Mouse (Mus musculus): ENCODE data around the gene Hmgcs2. TPM values are rescaled to one million over a fixed set of nuclear protein-coding genes. Genes with fewer than 3 reads are reported as not detected.
A peak's percentile ranks its signal among the peaks of the same experiment; 100 is the strongest.

The Hmgcs2 gene
- polyA plus RNA-seq, 1 experiment, result 14.4 TPM

DNA sequence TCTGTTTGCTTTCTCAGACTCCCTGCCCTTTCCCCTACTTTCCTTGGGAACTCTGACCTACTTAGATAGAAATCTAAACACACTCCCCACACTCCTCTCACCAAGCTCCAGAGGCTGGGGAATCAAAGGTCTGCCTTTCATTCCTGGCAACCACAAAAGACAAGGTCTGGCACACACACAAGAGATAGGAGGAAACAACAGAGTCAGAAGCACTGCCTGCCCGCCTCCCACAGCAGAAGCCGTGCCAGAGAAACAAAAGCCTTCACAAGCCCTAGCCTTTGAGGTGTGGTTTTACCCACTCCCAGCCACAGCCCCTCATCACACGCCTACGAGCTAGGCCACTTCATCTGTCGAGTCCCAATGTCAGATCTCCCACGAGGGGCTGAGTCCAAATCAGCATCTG lies 13.0 kb upstream of the Hmgcs2 start:
- Histone ChIP-seq H3K4me1 (ENCODE audit: control insufficient read depth, insufficient read depth, low read length) (peaks cover 2% of the 10 kb centered on the region), H3K4me3 (replicated peaks; ENCODE audit: extremely low read depth, low read depth, low read length) (no peak overlapping the region)
- TF ChIP-seq POLR2A (IDR thresholded peaks at IDR 0.05; ENCODE audit: borderline replicate concordance, extremely low read depth, low read depth, low read length) (no peak), CTCF (IDR thresholded peaks at IDR 0.05; ENCODE audit: insufficient read depth, low read length) (no peak)
- peak; percentile 18 for DNase-seq
- WGBS, result 13% methylated on average over 6 of the region's 6 CpGs

DNA sequence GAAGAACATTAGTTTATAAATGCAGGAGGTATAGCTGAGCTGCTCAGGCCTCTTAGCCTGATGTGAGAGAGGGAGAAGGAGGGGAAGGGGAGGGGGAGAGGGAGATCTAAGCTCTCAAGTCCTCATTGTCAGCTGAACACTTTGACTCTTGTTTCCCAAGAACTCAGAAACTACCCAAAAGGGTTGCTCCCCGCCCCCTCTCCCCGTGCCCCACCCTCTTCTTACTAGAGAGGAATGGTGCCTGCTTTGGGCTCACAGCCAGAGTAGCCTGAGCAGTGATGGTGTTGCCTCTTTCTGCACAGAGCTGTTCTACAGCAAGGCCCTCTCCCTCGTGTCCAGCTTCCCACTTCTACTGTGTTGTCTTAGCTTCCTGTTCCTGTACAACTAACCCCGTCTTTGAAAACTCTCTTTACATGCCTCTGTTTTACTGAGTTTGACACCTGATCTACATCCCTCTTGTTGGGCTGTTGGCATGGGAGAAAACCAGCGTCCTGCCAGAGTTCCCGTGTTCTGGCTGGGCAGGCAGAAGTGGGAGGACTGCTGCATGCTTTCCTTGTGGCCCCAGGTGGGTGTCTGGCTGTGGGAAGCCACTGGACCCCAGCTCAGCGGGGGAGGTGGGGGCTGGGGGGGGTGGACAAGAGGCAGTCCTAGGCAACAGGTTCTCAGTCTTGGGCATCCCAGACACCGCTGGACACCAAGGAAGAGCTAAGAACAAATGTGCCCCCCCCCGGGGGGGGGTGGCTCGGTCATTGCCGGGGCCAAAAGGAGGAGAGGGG lies 6.4 kb upstream of the Hmgcs2 start:
- 49% methylated on average over 11 of the region's 11 CpGs for WGBS
- TF ChIP-seq POLR2A (IDR thresholded peaks at IDR 0.05; ENCODE audit: borderline replicate concordance, extremely low read depth, low read depth, low read length) (no peak), CTCF (IDR thresholded peaks at IDR 0.05; ENCODE audit: insufficient read depth, low read length) (no peak)
- DNase-seq, result no peak
- Histone ChIP-seq H3K4me3 (replicated peaks; ENCODE audit: extremely low read depth, low read depth, low read length) (no peak overlapping the region), H3K4me1 (ENCODE audit: control insufficient read depth, insufficient read depth, low read length) (no peaks in the 10 kb centered on the region)

GRCm38 (mm10) chr3:98279682-98280081 lies 553 bp upstream of the Hmgcs2 start:
- no peak for DNase-seq
- Histone ChIP-seq H3K4me3 (replicated peaks; ENCODE audit: extremely low read depth, low read depth, low read length) (no peak overlapping the region), H3K4me1 (ENCODE audit: control insufficient read depth, insufficient read depth, low read length) (peaks cover 10% of the 10 kb centered on the region)
- 39% methylated on average over 4 of the region's 4 CpGs for WGBS
- TF ChIP-seq POLR2A (IDR thresholded peaks at IDR 0.05; ENCODE audit: borderline replicate concordance, extremely low read depth, low read depth, low read length), result no peak
- TF ChIP-seq CTCF (IDR thresholded peaks at IDR 0.05; ENCODE audit: insufficient read depth, low read length), result no peak

DNA sequence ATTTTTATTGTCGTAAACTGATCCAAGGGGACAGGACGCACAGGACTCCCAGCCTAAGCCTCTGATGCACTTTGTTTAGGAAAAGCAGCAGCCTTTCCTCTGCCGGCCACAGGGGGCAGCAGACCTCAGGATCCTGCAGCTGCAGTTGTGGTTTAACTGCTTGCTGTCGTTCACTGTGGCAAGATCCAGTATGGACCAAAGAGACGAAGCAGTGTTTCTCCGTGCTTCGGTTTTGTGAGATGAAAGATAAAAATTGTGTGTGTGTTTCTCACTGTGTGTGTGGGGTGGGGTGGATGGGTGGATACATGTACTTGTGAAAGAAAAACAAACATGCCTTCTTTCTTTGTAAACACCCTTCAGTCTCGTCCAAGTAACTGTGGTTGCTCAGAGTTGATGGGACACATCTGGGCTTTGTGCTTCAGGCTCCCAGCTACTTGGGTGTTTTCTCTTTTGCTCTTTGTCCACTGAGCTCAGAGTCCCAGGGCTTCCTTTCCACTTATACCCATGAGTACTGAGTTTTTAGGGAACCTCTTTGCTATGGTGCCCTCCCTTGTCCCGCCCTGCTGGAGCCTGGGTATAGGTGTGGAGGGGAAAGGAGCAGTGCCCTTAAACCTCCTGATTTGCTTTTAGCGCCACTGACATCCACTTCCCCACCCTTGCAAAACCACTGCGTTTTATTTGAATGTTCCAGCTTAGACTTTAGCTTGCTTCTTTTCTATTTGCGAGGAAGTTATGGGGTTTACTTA lies 871 bp downstream of the Hmgcs2 start:
- DNase-seq, result peak; percentile 61
- TF ChIP-seq CTCF (IDR thresholded peaks at IDR 0.05; ENCODE audit: insufficient read depth, low read length) (peak; percentile 90), POLR2A (IDR thresholded peaks at IDR 0.05; ENCODE audit: borderline replicate concordance, extremely low read depth, low read depth, low read length) (no peak)
- no peak overlapping the region for H3K4me3 ChIP-seq (replicated peaks; ENCODE audit: extremely low read depth, low read depth, low read length)
- WGBS, result 24% methylated on average over 12 of the region's 12 CpGs
- peaks cover 10% of the 10 kb centered on the region for H3K4me1 ChIP-seq (ENCODE audit: control insufficient read depth, insufficient read depth, low read length)

DNA sequence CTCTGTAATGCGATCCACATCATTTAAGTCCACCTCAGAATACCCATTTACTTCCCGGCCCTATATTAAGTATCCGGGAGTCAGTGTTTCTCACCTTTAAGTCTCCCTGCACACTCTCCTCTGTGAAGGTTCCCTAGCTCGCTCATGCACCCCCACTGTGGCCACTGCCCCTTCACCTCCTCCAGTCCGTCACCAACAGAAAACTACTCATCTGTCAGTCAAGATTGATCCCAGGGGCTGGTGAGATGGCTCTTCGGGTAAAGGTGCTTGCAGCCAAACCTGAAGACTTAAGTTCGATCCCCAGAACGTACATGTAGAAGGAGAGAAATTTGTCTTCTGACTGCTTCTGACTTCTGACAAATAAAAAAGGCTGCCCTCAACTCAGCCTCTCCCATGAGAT lies 2.2 kb downstream of the Hmgcs2 start:
- TF ChIP-seq POLR2A (IDR thresholded peaks at IDR 0.05; ENCODE audit: borderline replicate concordance, extremely low read depth, low read depth, low read length), result no peak
- TF ChIP-seq CTCF (IDR thresholded peaks at IDR 0.05; ENCODE audit: insufficient read depth, low read length), result no peak
- WGBS, result 94% methylated on average over 8 of the region's 8 CpGs
- DNase-seq, result no peak
- Histone ChIP-seq H3K4me3 (replicated peaks; ENCODE audit: extremely low read depth, low read depth, low read length) (no peak overlapping the region), H3K4me1 (ENCODE audit: control insufficient read depth, insufficient read depth, low read length) (peaks cover 10% of the 10 kb centered on the region)

DNA sequence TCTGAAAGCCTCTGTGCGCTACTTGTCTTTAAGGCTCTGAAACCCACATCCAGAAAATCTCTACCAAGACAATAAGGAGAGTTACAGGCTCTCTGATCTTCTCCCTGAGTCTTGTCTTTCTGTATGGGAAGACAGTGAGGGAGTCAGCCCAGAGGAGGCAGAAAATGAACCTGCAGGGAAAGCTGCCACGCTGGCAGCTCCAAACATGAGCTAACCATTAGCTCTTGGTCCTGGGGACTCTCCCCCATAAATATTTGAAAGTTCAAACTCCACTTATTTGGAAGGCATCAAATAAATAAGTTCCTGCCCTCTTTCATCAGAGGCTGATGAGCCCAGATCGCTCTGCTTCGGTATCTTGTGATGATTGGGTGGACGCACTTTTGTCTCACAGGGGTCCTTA lies 3.0 kb downstream of the Hmgcs2 start:
- H3K4me1 ChIP-seq (ENCODE audit: control insufficient read depth, insufficient read depth, low read length), result peaks cover 10% of the 10 kb centered on the region
- TF ChIP-seq POLR2A (IDR thresholded peaks at IDR 0.05; ENCODE audit: borderline replicate concordance, extremely low read depth, low read depth, low read length), result no peak
- no peak for TF ChIP-seq CTCF (IDR thresholded peaks at IDR 0.05; ENCODE audit: insufficient read depth, low read length)
- DNase-seq, result no peak
- H3K4me3 ChIP-seq (replicated peaks; ENCODE audit: extremely low read depth, low read depth, low read length), result no peak overlapping the region
- 93% methylated on average over 5 of the region's 5 CpGs for WGBS

- WGBS, result 83% methylated on average over 9 of the region's 9 CpGs
- TF ChIP-seq POLR2A (IDR thresholded peaks at IDR 0.05; ENCODE audit: borderline replicate concordance, extremely low read depth, low read depth, low read length) (no peak), CTCF (IDR thresholded peaks at IDR 0.05; ENCODE audit: insufficient read depth, low read length) (no peak)
- Histone ChIP-seq H3K4me3 (replicated peaks; ENCODE audit: extremely low read depth, low read depth, low read length) (no peak overlapping the region), H3K4me1 (ENCODE audit: control insufficient read depth, insufficient read depth, low read length) (no peaks in the 10 kb centered on the region)
- DNase-seq, result no peak
Observed at GRCm38 (mm10) chr3:98291044-98291443, 10.8 kb downstream of the Hmgcs2 start.

GRCm38 (mm10) chr3:98295965-98296364 lies 15.7 kb downstream of the Hmgcs2 start:
- TF ChIP-seq POLR2A (IDR thresholded peaks at IDR 0.05; ENCODE audit: borderline replicate concordance, extremely low read depth, low read depth, low read length), result no peak
- TF ChIP-seq CTCF (IDR thresholded peaks at IDR 0.05; ENCODE audit: insufficient read depth, low read length), result no peak
- DNase-seq, result no peak
- 65% methylated on average over 10 of the region's 10 CpGs for WGBS
- H3K4me1 ChIP-seq (ENCODE audit: control insufficient read depth, insufficient read depth, low read length), result no peaks in the 10 kb centered on the region
- H3K4me3 ChIP-seq (replicated peaks; ENCODE audit: extremely low read depth, low read depth, low read length), result no peak overlapping the region

GRCm38 (mm10) chr3:98299391-98300100 lies 19.3 kb downstream of the Hmgcs2 start:
- no peak for DNase-seq
- 90% methylated on average over 1 of the region's 1 CpGs for WGBS
- Histone ChIP-seq H3K4me3 (replicated peaks; ENCODE audit: extremely low read depth, low read depth, low read length) (no peak overlapping the region), H3K4me1 (ENCODE audit: control insufficient read depth, insufficient read depth, low read length) (no peaks in the 10 kb centered on the region)
- no peak for TF ChIP-seq CTCF (IDR thresholded peaks at IDR 0.05; ENCODE audit: insufficient read depth, low read length)
- TF ChIP-seq POLR2A (IDR thresholded peaks at IDR 0.05; ENCODE audit: borderline replicate concordance, extremely low read depth, low read depth, low read length), result no peak

All from lung, adult 2 months (tissue).